Mouse (Mus musculus): ENCODE measurements around the gene Tcf25.
"Not testable (repeated sequence)": the region's sequence is repeated elsewhere in the genome, so short reads cannot be mapped to it uniquely, and the experiment has no call there.

The Tcf25 gene

GRCm38 (mm10) chr8:123410788-123411187, 37.2 kb downstream of the Tcf25 start:
- no peak for DNase-seq (ENCODE audit: low read depth, low spot score)

GRCm38 (mm10) chr8:123411246-123411645, 37.7 kb downstream of the Tcf25 start, which contains the start of gene Tubb3:
Gene Tubb3, plus strand, starts transcription at chr8:123411424.
- DNase-seq (ENCODE audit: low read depth, low spot score): peak; percentile 71

GRCm38 (mm10) chr8:123411781-123412327, 38.3 kb downstream of the Tcf25 start:
- DNase-seq (ENCODE audit: low read depth, low spot score): no peak

- DNase-seq (ENCODE audit: low read depth, low spot score): peak; percentile 46
These were observed 39.1 kb downstream of the Tcf25 start for GRCm38 (mm10) chr8:123412560-123413170.

GRCm38 (mm10) chr8:123414255-123414654, 40.7 kb downstream of the Tcf25 start:
- no peak for DNase-seq (ENCODE audit: low read depth, low spot score)

GRCm38 (mm10) chr8:123414997-123415696, 41.6 kb downstream of the Tcf25 start:
- not testable (repeated sequence) for DNase-seq (ENCODE audit: low read depth, low spot score)

GRCm38 (mm10) chr8:123415967-123416943, 42.7 kb downstream of the Tcf25 start:
- no peak for DNase-seq (ENCODE audit: low read depth, low spot score)

GRCm38 (mm10) chr8:123416944-123417555, 43.5 kb downstream of the Tcf25 start:
- DNase-seq (ENCODE audit: low read depth, low spot score): no peak

GRCm38 (mm10) chr8:123419711-123420110, 46.2 kb downstream of the Tcf25 start:
- DNase-seq (ENCODE audit: low read depth, low spot score): no peak

GRCm38 (mm10) chr8:123420525-123421281, 47.1 kb downstream of the Tcf25 start:
- DNase-seq (ENCODE audit: low read depth, low spot score): no peak

GRCm38 (mm10) chr8:123421325-123421724, 47.8 kb downstream of the Tcf25 start:
- no peak for DNase-seq (ENCODE audit: low read depth, low spot score)

- DNase-seq (ENCODE audit: low read depth, low spot score): no peak
These were observed 48.7 kb downstream of the Tcf25 start for GRCm38 (mm10) chr8:123422056-123422780.

- DNase-seq (ENCODE audit: low read depth, low spot score): no peak
These were observed 49.2 kb downstream of the Tcf25 start for GRCm38 (mm10) chr8:123422781-123423159.

- no peak for DNase-seq (ENCODE audit: low read depth, low spot score)
These were observed 49.9 kb downstream of the Tcf25 start, which contains the start of gene Def8 for GRCm38 (mm10) chr8:123423441-123423840. Gene Def8, plus strand, starts transcription at chr8:123423527.

GRCm38 (mm10) chr8:123426511-123427509, 53.3 kb downstream of the Tcf25 start:
- DNase-seq (ENCODE audit: low read depth, low spot score): no peak

GRCm38 (mm10) chr8:123427639-123428275, 54.2 kb downstream of the Tcf25 start:
- DNase-seq (ENCODE audit: low read depth, low spot score): no peak

- DNase-seq (ENCODE audit: low read depth, low spot score): no peak
These were observed 54.9 kb downstream of the Tcf25 start for GRCm38 (mm10) chr8:123428343-123428893.
